Mouse (Mus musculus): Measurements from ENCODE around the gene Ucp1. TPM values are rescaled to one million over a fixed set of nuclear protein-coding genes. Genes with fewer than 3 reads are reported as not detected.

Gene Ucp1
- not detected in 2 replicates for polyA plus RNA-seq (2015; fragmentation: Nextera tagmentation; extraction: Ambion mirVana)

DNA sequence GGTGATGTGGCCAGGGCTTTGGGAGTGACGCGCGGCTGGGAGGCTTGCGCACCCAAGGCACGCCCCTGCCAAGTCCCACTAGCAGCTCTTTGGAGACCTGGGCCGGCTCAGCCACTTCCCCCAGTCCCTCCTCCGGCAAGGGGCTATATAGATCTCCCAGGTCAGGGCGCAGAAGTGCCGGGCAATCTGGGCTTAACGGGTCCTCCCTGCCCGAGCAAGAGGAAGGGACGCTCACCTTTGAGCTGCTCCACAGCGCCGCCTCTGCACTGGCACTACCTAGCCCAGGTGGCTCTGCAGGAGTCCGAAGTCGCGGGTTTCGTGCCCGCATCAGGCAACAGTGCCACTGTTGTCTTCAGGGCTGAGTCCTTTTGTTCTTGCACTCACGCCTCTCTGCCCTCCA lies at the start of gene Ucp1:
Gene Ucp1 (plus strand): TSS at position 177 of the 400 bp plus-strand sequence.
- ATAC-seq (ENCODE audit: borderline replicate concordance, extremely low read depth, low FRiP score, low TSS enrichment): no peak
- no peaks in the 10 kb centered on the region for H3K9me3 ChIP-seq
- H3K36me3 ChIP-seq: no peaks in the 10 kb centered on the region
- WGBS: 2% methylated on average over 20 of the region's 20 CpGs
- H3K4me3 ChIP-seq: peak within 1 kb of the TSS; percentile 7; the same call in 1 of the 2 replicates
- H3K9ac ChIP-seq: no peak within 1 kb of the TSS
- H3K4me2 ChIP-seq: peak within 1 kb of the TSS; percentile 54
- H3K27me3 ChIP-seq: peaks cover 25% of the 10 kb centered on the region
- H3K4me1 ChIP-seq: no peaks in the 10 kb centered on the region
- no peak within 1 kb of the TSS for H3K27ac ChIP-seq

DNA sequence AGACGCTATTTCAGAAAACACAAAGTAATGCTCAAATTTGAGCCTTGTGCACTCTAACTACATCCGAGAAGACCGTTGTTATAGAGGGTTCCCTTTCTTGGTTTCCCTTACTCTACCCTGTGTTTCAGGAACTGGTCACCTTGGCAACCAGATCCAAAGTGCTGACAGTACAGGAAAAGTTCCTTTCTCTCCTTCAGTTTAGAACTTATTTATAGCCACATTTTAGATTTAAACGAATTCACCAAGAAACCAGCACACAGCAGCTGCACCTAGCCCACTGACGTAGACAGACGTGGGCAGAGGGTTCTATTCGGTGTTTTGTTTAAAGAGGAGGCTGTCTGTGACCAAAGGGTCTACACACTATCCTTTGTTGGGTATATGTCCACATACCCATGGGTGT lies 46.0 kb upstream of the Ucp1 start:
- no peak for ATAC-seq (ENCODE audit: borderline replicate concordance, extremely low read depth, low FRiP score, low TSS enrichment)
- Histone ChIP-seq H3K27me3 (no peaks in the 10 kb centered on the region), H3K4me3 (no peak overlapping the region), H3K9me3 (no peaks in the 10 kb centered on the region), H3K9ac (no peak overlapping the region), H3K4me2 (no peak overlapping the region), H3K27ac (no peak overlapping the region), H3K36me3 (no peaks in the 10 kb centered on the region), H3K4me1 (no peaks in the 10 kb centered on the region)
- 81% methylated on average over 7 of the region's 7 CpGs for WGBS

- H3K27ac ChIP-seq: peak overlapping the region; percentile 26; the same call in 1 of the 2 replicates
- WGBS: 84% methylated on average over 6 of the region's 6 CpGs
- no peaks in the 10 kb centered on the region for H3K36me3 ChIP-seq
- no peak for ATAC-seq (ENCODE audit: borderline replicate concordance, extremely low read depth, low FRiP score, low TSS enrichment)
- H3K9me3 ChIP-seq: no peaks in the 10 kb centered on the region
- H3K9ac ChIP-seq: no peak overlapping the region
- no peak overlapping the region for H3K4me3 ChIP-seq
- no peaks in the 10 kb centered on the region for H3K27me3 ChIP-seq
- H3K4me2 ChIP-seq: no peak overlapping the region
- H3K4me1 ChIP-seq: no peaks in the 10 kb centered on the region
Measured at GRCm38 (mm10) chr8:83250858-83251257, 39.3 kb upstream of the Ucp1 start.

GRCm38 (mm10) chr8:83251362-83252246 lies 38.5 kb upstream of the Ucp1 start:
- WGBS: 61% methylated on average over 14 of the region's 14 CpGs
- H3K27ac ChIP-seq: peak overlapping the region; percentile 53

GRCm38 (mm10) chr8:83252791-83253190 lies 37.4 kb upstream of the Ucp1 start:
- no peaks in the 10 kb centered on the region for H3K27me3 ChIP-seq
- no peaks in the 10 kb centered on the region for H3K4me1 ChIP-seq
- no peak overlapping the region for H3K9ac ChIP-seq
- ATAC-seq (ENCODE audit: borderline replicate concordance, extremely low read depth, low FRiP score, low TSS enrichment): no peak
- H3K27ac ChIP-seq: no peak overlapping the region
- 68% methylated on average over 5 of the region's 5 CpGs for WGBS
- no peak overlapping the region for H3K4me3 ChIP-seq
- H3K9me3 ChIP-seq: no peaks in the 10 kb centered on the region
- H3K4me2 ChIP-seq: no peak overlapping the region
- no peaks in the 10 kb centered on the region for H3K36me3 ChIP-seq

More at GRCm38 (mm10) chr8:83251362-83252246, 38.5 kb upstream of the Ucp1 start:
- Histone ChIP-seq H3K27me3 (no peaks in the 10 kb centered on the region), H3K4me1 (no peaks in the 10 kb centered on the region), H3K9ac (no peak overlapping the region), H3K36me3 (no peaks in the 10 kb centered on the region), H3K9me3 (no peaks in the 10 kb centered on the region), H3K4me2 (no peak overlapping the region), H3K4me3 (no peak overlapping the region)
- ATAC-seq (ENCODE audit: borderline replicate concordance, extremely low read depth, low FRiP score, low TSS enrichment): no peak

GRCm38 (mm10) chr8:83257631-83258030 lies 32.5 kb upstream of the Ucp1 start:
- no peak overlapping the region for H3K4me2 ChIP-seq
- WGBS: 90% methylated on average over 5 of the region's 5 CpGs
- ATAC-seq (ENCODE audit: borderline replicate concordance, extremely low read depth, low FRiP score, low TSS enrichment): no peak
- no peak overlapping the region for H3K27ac ChIP-seq
- H3K4me1 ChIP-seq: no peaks in the 10 kb centered on the region
- no peak overlapping the region for H3K4me3 ChIP-seq
- no peaks in the 10 kb centered on the region for H3K27me3 ChIP-seq
- no peak overlapping the region for H3K9ac ChIP-seq
- no peaks in the 10 kb centered on the region for H3K9me3 ChIP-seq
- no peaks in the 10 kb centered on the region for H3K36me3 ChIP-seq

GRCm38 (mm10) chr8:83260418-83261215 lies 29.5 kb upstream of the Ucp1 start:
- no peak overlapping the region for H3K9ac ChIP-seq
- 69% methylated on average over 16 of the region's 16 CpGs for WGBS
- H3K4me3 ChIP-seq: no peak overlapping the region
- no peaks in the 10 kb centered on the region for H3K36me3 ChIP-seq
- H3K4me2 ChIP-seq: no peak overlapping the region
- H3K9me3 ChIP-seq: no peaks in the 10 kb centered on the region
- no peaks in the 10 kb centered on the region for H3K4me1 ChIP-seq
- peak; percentile 74; the same call in 1 of the 2 replicates for ATAC-seq (ENCODE audit: borderline replicate concordance, extremely low read depth, low FRiP score, low TSS enrichment)
- no peak overlapping the region for H3K27ac ChIP-seq
- H3K27me3 ChIP-seq: no peaks in the 10 kb centered on the region

DNA sequence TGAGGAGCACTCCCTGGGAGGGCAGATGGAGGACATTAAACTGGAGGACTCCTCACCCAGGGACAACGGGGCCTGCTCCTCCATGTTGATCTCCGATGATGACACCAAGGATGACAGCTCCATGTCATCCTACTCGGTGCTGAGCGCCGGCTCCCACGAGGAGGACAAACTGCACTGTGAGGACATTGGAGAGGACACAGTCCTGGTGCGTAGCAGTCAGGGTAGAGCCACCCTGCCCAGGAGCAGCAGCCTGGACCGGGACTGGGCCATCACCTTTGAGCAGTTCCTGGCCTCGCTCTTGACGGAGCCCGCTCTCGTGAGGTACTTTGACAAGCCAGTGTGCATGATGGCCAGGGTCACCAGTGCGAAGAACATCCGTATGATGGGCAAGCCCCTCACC lies 19.0 kb upstream of the Ucp1 start:
- no peaks in the 10 kb centered on the region for H3K4me1 ChIP-seq
- H3K9ac ChIP-seq: no peak overlapping the region
- no peak overlapping the region for H3K27ac ChIP-seq
- H3K27me3 ChIP-seq: no peaks in the 10 kb centered on the region
- no peaks in the 10 kb centered on the region for H3K36me3 ChIP-seq
- H3K4me2 ChIP-seq: no peak overlapping the region
- no peak overlapping the region for H3K4me3 ChIP-seq
- ATAC-seq (ENCODE audit: borderline replicate concordance, extremely low read depth, low FRiP score, low TSS enrichment): no peak
- no peaks in the 10 kb centered on the region for H3K9me3 ChIP-seq
- 92% methylated on average over 14 of the region's 14 CpGs for WGBS

GRCm38 (mm10) chr8:83272464-83272863 lies 17.7 kb upstream of the Ucp1 start:
- H3K27me3 ChIP-seq: no peaks in the 10 kb centered on the region
- no peak overlapping the region for H3K9ac ChIP-seq
- no peaks in the 10 kb centered on the region for H3K9me3 ChIP-seq
- H3K4me2 ChIP-seq: no peak overlapping the region
- H3K36me3 ChIP-seq: no peaks in the 10 kb centered on the region
- H3K27ac ChIP-seq: no peak overlapping the region
- WGBS: 61% methylated on average over 10 of the region's 10 CpGs
- H3K4me1 ChIP-seq: no peaks in the 10 kb centered on the region
- no peak for ATAC-seq (ENCODE audit: borderline replicate concordance, extremely low read depth, low FRiP score, low TSS enrichment)
- H3K4me3 ChIP-seq: no peak overlapping the region

DNA sequence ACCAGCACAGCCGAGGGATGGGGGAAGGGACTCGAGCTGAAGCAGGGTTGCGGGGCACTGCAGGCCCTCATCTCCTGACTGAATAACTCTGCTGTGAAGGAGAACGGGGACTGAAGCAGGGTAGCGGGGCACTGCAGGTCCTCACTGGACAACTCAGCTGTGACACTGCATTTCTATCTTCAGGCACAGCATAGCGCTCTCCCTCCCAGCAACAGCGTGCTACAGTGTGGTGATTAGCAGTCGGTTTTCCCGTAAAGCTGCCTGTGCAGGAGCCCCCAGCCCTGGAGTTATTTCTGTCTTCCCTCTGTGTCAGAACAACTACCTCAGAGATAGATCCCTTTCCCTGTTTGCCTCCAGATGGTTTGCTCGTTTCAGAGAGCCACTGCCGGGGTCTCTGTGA lies 15.7 kb upstream of the Ucp1 start:
- Histone ChIP-seq H3K9ac (no peak overlapping the region), H3K4me3 (no peak overlapping the region), H3K9me3 (no peaks in the 10 kb centered on the region), H3K4me1 (no peaks in the 10 kb centered on the region), H3K27ac (no peak overlapping the region), H3K27me3 (no peaks in the 10 kb centered on the region), H3K4me2 (no peak overlapping the region), H3K36me3 (no peaks in the 10 kb centered on the region)
- no peak for ATAC-seq (ENCODE audit: borderline replicate concordance, extremely low read depth, low FRiP score, low TSS enrichment)
- 38% methylated on average over 11 of the region's 11 CpGs for WGBS

GRCm38 (mm10) chr8:83278431-83278830 lies 11.7 kb upstream of the Ucp1 start:
- no peaks in the 10 kb centered on the region for H3K9me3 ChIP-seq
- no peak overlapping the region for H3K27ac ChIP-seq
- H3K36me3 ChIP-seq: no peaks in the 10 kb centered on the region
- H3K4me2 ChIP-seq: no peak overlapping the region
- H3K4me1 ChIP-seq: no peaks in the 10 kb centered on the region
- no peak overlapping the region for H3K4me3 ChIP-seq
- no peak for ATAC-seq (ENCODE audit: borderline replicate concordance, extremely low read depth, low FRiP score, low TSS enrichment)
- no peaks in the 10 kb centered on the region for H3K27me3 ChIP-seq
- H3K9ac ChIP-seq: no peak overlapping the region
- 72% methylated on average over 6 of the region's 6 CpGs for WGBS

DNA sequence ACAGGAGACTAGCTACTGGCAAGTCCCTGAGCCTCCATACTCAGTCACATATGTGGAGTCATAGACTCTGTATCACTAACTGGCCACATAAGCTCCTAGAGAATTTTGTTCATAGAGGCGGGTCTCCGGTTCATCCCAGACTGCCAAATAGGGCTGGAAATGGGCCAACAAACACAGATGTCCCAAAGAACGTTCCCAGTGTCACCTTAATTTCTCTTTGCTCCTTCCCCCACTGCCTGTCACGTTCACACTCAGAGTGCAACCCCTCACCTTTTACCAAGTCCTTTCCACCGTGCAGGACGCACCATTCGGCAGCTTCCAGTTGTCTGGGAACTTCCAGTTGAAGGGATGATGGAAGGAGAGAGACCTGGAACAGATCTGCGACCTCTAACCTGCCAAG lies 4.8 kb upstream of the Ucp1 start:
- H3K27me3 ChIP-seq: peaks cover 19% of the 10 kb centered on the region
- no peaks in the 10 kb centered on the region for H3K9me3 ChIP-seq
- no peak for ATAC-seq (ENCODE audit: borderline replicate concordance, extremely low read depth, low FRiP score, low TSS enrichment)
- H3K4me2 ChIP-seq: no peak overlapping the region
- WGBS: 66% methylated on average over 8 of the region's 8 CpGs
- no peak overlapping the region for H3K9ac ChIP-seq
- no peak overlapping the region for H3K4me3 ChIP-seq
- no peaks in the 10 kb centered on the region for H3K4me1 ChIP-seq
- H3K27ac ChIP-seq: no peak overlapping the region
- no peaks in the 10 kb centered on the region for H3K36me3 ChIP-seq

Measured in lung, embryonic 15.5 days (tissue).